Mouse (Mus musculus) midbrain, embryonic 16.5 days (tissue): Measurements from ENCODE around the gene Lgals9. TPM values are rescaled to one million over a fixed set of nuclear protein-coding genes. Genes with fewer than 3 reads are reported as not detected.

Experiments used
- ATAC-seq: fragments of 200-750 bp; cut with Nextera tagmentation; 2 replicates; pipeline ENCODE4 v1.8.0; 2017; ENCODE audit warnings: moderate TSS enrichment
- H3K27ac ChIP-seq: fragments of 300-500 bp; sonication (generic); 2 replicates; pipeline ENCODE4 v1.5.1; 2014; ENCODE audit warnings: mild to moderate bottlenecking, low read length, mixed read lengths
- H3K27me3 ChIP-seq: fragments of 300-500 bp; sonication (generic); 2 replicates; pipeline ENCODE4 v1.6.1; 2014; ENCODE audit warnings: low read depth, low read length, mixed read lengths; ENCODE audit not compliant: control insufficient read depth, insufficient read depth
- H3K36me3 ChIP-seq: fragments of 300-500 bp; sonication (generic); 2 replicates; pipeline ENCODE4 v1.6.1; 2014; ENCODE audit warnings: mild to moderate bottlenecking, low read length, moderate library complexity, mixed read lengths; ENCODE audit not compliant: control insufficient read depth, insufficient read depth
- H3K4me1 ChIP-seq: fragments of 300-500 bp; sonication (generic); 2 replicates; pipeline ENCODE4 v1.6.1; 2014; ENCODE audit warnings: mild to moderate bottlenecking, low read length, mixed read lengths; ENCODE audit not compliant: control insufficient read depth, insufficient read depth
- H3K4me2 ChIP-seq: fragments of 300-500 bp; sonication (generic); 2 replicates; pipeline ENCODE4 v1.6.1; 2014; ENCODE audit warnings: mild to moderate bottlenecking, low read length, mixed read lengths
- H3K4me3 ChIP-seq: fragments of 300-500 bp; sonication (generic); 2 replicates; pipeline ENCODE4 v1.5.1; 2014; ENCODE audit warnings: low read depth, mild to moderate bottlenecking, low read length, moderate library complexity, mixed read lengths
- H3K9ac ChIP-seq: fragments of 300-500 bp; sonication (generic); 2 replicates; pipeline ENCODE4 v1.6.1; 2014; ENCODE audit warnings: low read depth, low read length, mixed read lengths
- H3K9me3 ChIP-seq: fragments of 300-500 bp; sonication (generic); replicated peaks from 2 replicates; pipeline ENCODE4 v1.6.1; 2014; ENCODE audit warnings: mild to moderate bottlenecking, low read length, mixed read lengths; ENCODE audit not compliant: control insufficient read depth, poor library complexity, severe bottlenecking
- WGBS: fragments of 180-500 bp; shearing (Covaris S2); extraction: QIAGEN DNeasy Blood & Tissue Kit; methylation state at CpG from one replicate; pipeline ENCODE4 v1.1.7; 2014; 5-methylcytosine and 5-hydroxymethylcytosine counted together
- polyA plus RNA-seq: library from polyadenylated mRNA; unstranded; fragments of >200 nt; fragmentation: Nextera tagmentation; extraction: Ambion mirVana; gene quantifications from 2 replicates; pipeline ENCODE4 v1.2.1, GENCODE M21; 2015

Gene Lgals9
- polyA plus RNA-seq, 1 experiment from 2014 or later, result 8.0 TPM

GRCm38 (mm10) chr11:78920411-78920939, 64.3 kb downstream of the Lgals9 start, which contains the start of gene Nos2:
TSS of gene Nos2 (plus strand) at chr11:78920787.
- peaks cover 25% of the 10 kb centered on the region for H3K27me3 ChIP-seq
- H3K36me3 ChIP-seq, result no peaks in the 10 kb centered on the region
- 52% methylated on average over 6 of the region's 6 CpGs for WGBS
- no peak within 1 kb of the TSS for H3K4me3 ChIP-seq
- no peak within 1 kb of the TSS for H3K4me2 ChIP-seq
- H3K27ac ChIP-seq, result no peak within 1 kb of the TSS
- peaks cover 5% of the 10 kb centered on the region for H3K4me1 ChIP-seq
- H3K9ac ChIP-seq, result no peak within 1 kb of the TSS
- H3K9me3 ChIP-seq, result no peaks in the 10 kb centered on the region
- no peak for ATAC-seq

GRCm38 (mm10) chr11:78919745-78920144, 65.0 kb downstream of the Lgals9 start:
- 75% methylated on average over 4 of the region's 4 CpGs for WGBS
- Histone ChIP-seq H3K4me1 (peaks cover under 1% of the 10 kb centered on the region), H3K9ac (no peak overlapping the region), H3K9me3 (no peaks in the 10 kb centered on the region), H3K4me3 (no peak overlapping the region), H3K4me2 (no peak overlapping the region), H3K27me3 (peaks cover 19% of the 10 kb centered on the region), H3K36me3 (no peaks in the 10 kb centered on the region), H3K27ac (no peak overlapping the region)
- no peak for ATAC-seq

- Histone ChIP-seq H3K27me3 (no peaks in the 10 kb centered on the region), H3K9me3 (no peaks in the 10 kb centered on the region), H3K9ac (no peak overlapping the region), H3K4me2 (no peak overlapping the region), H3K27ac (no peak overlapping the region), H3K36me3 (no peaks in the 10 kb centered on the region), H3K4me1 (no peaks in the 10 kb centered on the region), H3K4me3 (no peak overlapping the region)
- WGBS, result 73% methylated on average over 1 of the region's 1 CpGs
- ATAC-seq, result no peak
These were observed 68.3 kb downstream of the Lgals9 start for GRCm38 (mm10) chr11:78916410-78916809.

GRCm38 (mm10) chr11:78915473-78915872, 69.3 kb downstream of the Lgals9 start:
- H3K4me2 ChIP-seq, result no peak overlapping the region
- no peaks in the 10 kb centered on the region for H3K4me1 ChIP-seq
- no peaks in the 10 kb centered on the region for H3K9me3 ChIP-seq
- H3K27ac ChIP-seq, result no peak overlapping the region
- no peaks in the 10 kb centered on the region for H3K36me3 ChIP-seq
- H3K4me3 ChIP-seq, result no peak overlapping the region
- H3K9ac ChIP-seq, result no peak overlapping the region
- no peaks in the 10 kb centered on the region for H3K27me3 ChIP-seq
- WGBS, result 74% methylated on average over 6 of the region's 6 CpGs
- ATAC-seq, result no peak

Other genes with a start within 250 kb of the Lgals9 start
- 25.2 and 27.8 TPM in 2 replicates for gene Ccnq, start 233.2 kb downstream of the Lgals9 start, polyA plus RNA-seq
- 40.6 and 47.9 TPM in 2 replicates for gene Lyrm9, start 158.4 kb downstream of the Lgals9 start, polyA plus RNA-seq
- 0.87 and 1.1 TPM in 2 replicates for gene Nos2, start 64.2 kb downstream of the Lgals9 start, polyA plus RNA-seq
- gene Ksr1, start 161.5 kb upstream of the Lgals9 start, polyA plus RNA-seq, result 4.5 and 5.3 TPM in 2 replicates